Mouse (Mus musculus) thymus, postnatal 0 days (tissue): ENCODE data around the gene Tprgl. TPM values are rescaled to one million over a fixed set of nuclear protein-coding genes. Genes with fewer than 3 reads are reported as not detected.

ENCODE experiments used
- DNase-seq: peaks from one replicate; pipeline ENCODE4 v3.0.0-alpha.2; 2015; ENCODE audit warnings: low spot score
- polyA plus RNA-seq: library from polyadenylated mRNA; unstranded; fragments of >200 nt; fragmentation: Nextera tagmentation; extraction: Ambion mirVana; gene quantifications from 2 replicates; pipeline ENCODE4 v1.2.1, GENCODE M21; 2015

Tprgl gene
- polyA plus RNA-seq, 1 experiment from 2014 or later = 177 TPM

DNA sequence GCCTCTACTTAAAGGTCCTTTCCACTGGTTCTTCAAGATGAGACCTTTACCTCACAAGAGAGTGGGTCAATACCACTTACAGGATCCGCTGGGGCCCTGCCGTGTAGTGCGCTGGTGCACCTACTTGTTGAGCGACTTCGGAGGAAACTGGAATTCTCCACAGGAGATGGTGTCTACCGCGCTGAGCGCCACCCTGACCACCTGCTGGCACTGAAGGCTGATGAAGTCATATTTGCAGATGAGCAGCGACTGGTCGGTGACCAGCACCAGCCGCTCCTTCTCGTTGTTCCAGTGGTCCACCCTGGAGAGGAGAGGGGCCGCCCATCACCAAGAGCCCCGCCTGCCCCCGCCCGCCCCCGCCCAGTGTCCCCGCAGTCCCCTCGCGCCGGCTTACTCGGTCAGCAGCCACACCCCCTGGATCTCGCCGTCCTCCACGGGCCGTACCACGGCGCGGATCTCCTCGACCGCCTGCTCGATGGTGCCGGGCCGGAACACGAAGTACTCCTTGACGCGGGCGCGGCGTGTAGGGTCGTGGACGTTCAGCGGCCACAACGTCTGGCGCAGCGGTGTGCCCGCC lies 417 bp downstream of the Tprgl start:
- peak; percentile 38 for DNase-seq

DNA sequence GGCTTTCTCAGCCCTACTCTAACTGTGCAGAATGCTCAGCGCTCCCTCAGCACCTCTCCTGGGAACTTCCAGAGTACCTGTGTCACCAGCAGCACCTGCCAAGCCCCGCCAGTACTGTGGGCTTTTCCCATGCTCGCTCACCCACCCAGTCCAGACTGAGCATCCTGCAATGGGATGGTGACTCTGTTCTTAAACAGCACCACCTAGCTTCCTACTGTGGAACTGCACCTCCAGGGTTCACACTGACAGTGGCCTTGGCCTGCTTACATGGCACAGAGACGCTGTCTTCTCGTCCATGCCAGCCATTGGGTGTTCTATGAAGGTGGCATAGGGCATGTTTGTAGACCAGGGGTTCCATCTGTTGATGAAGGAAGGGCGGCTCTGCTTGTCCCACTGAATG lies 1.5 kb downstream of the Tprgl start:
- DNase-seq = peak; percentile 89

DNA sequence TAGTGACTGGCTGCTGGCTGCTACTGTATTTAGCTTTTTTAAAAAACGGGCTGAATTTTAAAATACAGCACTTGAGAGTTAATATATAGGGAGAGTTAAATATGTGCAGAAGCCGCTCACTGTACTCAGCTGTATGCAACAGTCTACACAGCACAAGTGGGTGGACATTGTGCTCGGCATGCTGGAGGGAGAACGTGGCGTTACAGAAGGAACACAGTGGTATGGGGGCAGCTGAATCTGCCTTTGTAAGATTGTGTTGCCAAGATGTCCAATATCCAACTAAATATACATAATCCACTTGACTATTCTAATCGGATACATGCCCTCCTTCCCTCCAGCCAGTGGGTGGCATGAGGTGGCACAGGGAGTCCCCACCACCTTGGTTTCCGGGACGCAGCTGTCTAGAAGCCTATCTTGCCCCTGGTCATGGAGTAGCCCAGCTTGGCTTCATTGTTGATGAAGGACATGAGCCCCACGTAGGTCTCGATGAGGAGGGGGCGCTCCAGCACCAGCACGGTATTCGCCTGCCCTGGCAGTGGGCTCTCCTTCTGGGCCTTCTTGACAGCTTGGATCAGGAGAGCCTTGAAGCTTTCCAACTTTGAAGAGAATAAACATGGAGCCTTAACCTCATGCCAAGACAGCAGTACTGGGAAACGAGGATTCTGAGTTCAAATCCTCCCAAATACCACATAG lies 2.4 kb downstream of the Tprgl start:
- DNase-seq = no peak

DNA sequence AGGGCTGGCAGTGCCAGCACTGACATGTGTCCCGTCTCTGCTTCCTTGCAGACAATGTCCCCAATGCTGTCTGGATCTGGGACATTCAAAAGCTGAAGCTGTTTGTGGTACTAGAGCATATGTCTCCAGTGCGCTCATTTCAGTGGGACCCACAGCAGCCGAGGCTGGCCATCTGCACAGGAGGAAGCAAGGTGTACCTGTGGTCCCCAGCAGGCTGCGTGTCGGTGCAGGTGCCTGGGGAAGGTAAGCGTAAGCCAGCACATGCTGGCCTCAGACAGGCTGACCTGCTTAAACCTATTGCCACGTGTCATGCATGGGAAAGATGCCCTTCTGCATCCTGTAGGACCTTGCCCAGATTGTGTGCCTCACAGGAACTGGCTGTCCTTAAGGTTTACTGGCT lies 4.4 kb downstream of the Tprgl start:
- no peak for DNase-seq

DNA sequence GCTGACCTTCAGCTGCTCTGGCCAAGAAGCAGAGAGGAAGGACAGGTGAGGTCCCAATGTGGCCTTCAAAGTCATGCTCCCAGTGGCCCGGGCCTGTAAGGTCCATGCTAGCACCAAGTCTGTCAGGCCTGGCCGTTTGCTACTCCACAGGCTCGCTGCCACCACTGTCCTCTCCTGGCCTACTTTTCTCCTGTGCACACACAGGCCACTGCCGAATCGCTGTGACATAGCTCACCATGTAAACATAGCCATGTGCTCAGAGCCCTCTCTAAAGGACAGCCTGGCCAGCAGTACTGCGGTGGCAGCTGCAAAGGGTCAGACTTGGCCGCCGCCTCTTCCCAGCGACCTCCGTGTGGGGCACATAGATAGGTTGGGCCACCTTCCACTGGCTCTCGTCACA lies 6.4 kb downstream of the Tprgl start:
- DNase-seq = no peak

DNA sequence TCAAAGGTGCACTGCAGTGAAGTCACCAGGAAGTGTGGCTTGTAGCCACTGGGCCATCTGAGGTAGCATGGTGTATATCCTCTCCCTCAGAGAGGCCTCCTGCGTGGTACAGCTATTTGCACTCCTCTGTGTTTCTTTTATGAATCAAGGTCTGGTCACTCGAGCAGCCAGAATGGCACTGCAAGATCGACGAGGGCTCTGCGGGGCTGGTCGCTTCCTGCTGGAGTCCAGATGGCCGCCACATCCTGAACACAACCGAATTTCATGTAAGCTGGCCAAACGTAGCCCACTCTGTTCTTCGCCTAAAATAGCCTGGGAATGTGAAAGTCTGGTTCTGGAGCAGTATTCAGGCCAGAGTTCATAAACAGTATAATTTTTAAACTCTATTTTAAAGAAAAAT lies 14.1 kb downstream of the Tprgl start:
- DNase-seq = no peak

DNA sequence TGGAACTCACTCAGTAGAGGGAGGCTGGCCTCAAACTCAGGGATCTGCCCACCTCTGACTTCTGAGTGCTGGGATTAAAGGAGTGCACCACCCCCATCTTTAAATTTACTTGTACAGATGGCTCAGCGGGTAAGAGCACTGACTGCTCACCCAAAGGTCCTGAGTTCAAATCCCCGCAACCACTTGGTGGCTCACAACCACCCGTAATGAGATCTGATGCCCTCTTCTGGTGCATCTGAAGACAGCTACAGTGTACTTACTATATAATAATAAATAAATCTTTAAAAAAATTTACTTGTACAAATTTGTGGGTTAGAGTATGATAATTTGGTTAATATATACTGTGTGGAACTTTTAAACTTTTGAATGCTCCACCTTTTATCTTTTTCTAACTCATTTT lies 15.8 kb downstream of the Tprgl start:
- no peak for DNase-seq

DNA sequence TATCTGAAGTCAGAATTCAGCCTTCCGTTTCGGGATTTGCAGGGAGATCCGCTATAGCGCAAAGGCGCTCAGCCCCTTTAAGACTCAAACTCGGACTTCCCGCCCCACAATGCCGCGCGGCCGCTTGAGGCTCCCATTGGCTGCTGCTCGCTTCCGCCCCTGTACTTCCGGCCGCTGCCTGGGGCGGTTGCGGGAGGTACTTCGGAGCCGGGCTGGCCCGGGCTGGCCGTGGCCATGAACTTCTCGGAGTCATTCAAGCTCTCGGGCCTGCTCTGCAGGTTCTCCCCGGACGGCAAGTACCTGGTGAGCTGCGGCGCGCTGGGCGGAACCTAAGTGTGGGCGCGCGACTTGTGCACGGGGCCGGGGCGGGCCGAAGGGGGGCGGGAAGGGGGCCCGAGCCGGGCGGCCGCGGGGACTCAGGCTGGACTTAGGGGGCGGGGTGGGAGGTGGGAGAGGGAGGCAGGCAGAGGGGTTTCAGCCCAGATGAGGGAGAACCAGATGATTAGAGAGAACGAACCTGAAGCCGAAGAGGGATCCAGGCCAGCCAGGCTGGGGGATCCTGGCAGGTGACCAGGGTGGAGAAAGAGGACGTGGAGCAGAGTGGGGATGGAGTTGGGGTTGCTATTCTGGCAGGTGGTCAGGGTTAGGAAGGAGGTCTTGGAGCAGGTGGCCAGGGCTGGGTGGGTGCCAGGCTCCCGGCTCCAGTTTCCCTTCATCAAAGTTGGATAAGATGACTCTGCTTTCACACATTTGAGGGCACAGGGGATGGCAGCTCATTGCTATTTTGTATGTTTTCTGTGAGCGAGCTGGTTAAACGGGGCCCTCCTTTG lies 18.0 kb downstream of the Tprgl start, which contains the start of gene Wrap73:
Wrap73 (plus strand) TSS at position 162 of the 830 bp plus-strand sequence.
- peak; percentile 89 for DNase-seq

DNA sequence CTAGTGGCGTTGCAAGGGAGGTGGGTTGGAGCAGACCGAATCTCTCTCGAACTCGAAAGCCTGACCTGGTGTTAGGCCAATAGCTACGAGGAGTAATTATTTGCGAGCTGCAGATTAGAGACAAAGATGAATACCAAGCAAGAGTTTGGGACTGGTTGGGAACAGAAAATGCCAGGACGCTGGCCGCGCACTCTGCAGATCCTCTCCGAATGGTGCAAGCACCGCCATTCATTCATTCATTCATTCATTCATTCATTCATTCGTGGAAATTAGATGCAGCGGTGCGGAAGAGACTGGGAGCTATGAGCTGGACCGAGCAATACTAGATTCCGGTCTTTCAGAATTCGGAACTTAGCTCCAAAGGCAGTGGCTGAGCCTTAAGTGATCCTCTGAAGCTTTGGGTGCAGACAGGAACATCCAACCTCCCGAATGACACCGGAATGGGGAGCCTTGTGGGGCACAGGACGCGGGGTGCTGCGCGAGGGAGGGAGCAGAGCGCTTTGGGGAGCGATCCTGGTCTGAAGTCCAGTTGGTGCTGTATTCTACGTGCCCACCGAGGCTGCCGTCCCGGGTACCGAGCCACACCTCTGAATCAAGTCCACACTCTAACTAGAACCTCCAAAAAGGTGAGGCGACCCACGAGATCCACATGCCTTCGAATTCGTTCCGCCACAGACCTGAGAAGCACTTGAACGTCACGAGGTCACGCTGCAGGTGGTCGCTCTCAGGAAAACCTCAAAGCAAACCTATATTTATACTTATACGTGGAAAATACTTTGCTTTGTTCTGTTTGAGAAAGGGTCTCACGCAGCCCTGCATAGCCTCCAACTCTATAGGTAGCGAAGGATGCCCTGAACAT lies 19.2 kb downstream of the Tprgl start:
- no peak for DNase-seq

DNA sequence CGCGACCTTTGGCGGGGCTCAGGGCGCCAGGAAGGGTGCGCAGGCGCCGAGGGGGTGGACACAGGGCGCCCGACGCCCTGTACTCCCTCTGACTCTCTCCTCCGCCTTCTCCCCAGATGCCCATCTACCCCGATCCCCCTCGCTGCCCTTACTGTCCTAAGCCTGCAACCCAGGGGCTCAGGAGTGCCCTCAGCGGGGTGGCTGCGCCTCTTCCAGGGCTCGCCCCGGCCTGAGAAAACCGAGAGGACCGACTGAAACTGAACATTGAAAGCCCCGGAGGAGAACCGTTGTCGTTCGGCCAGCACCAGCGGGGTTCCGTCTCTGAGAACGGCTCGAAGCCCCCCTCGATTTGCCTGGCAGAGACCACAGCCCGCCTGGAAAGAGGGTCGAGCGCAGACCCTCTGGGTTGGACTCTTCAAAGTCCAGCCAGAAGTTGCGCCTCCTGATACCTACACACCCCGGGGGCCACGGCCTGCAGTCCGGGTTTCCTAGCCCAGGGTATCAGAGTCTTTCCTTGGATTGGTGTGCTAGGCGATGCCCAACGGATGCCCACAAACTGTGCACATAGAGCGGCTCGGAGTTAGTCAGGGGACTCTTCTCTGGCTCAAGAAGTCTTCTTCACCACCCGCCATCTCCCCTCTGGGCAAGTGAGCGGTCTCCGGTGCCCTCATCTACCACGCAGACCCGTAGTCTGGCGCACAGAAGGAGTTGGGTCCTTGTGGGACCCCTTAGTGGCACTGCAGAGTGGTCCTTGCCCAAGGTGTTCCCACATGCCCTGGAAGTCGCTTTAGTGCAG lies 20.1 kb downstream of the Tprgl start:
- DNase-seq = no peak

DNA sequence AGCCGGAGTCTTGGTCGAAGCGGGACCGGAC lies 20.5 kb downstream of the Tprgl start, which contains the start of gene Trp73:
Trp73 (minus strand) TSS at position 27 of the 31 bp plus-strand sequence.
- DNase-seq = no peak

DNA sequence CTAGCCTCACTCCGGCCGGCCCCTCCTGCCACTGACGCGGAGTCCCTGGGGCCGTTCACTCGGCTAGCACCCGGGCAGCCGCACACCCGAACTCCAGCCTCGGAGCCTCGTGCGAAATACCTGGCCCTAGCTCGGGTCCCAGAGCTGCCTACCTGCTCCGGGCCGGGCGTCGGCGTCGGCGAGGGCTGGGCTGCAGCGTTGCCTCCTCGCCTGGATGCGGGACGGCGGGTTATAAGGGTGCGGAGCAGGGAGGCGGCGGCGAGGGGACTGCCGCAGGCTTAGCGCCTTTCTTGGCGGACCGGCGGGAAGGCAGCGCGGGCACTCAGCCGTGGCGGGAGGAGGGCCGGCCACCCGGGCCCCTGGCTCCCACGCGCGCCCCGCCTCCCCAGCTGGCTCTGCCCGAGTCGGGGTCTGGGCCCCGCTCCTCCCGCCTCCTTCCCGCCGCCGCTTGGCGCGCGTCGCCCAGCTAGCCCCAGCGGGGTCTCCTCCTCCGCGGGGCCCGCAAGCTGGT lies 20.7 kb downstream of the Tprgl start:
- no peak for DNase-seq

DNA sequence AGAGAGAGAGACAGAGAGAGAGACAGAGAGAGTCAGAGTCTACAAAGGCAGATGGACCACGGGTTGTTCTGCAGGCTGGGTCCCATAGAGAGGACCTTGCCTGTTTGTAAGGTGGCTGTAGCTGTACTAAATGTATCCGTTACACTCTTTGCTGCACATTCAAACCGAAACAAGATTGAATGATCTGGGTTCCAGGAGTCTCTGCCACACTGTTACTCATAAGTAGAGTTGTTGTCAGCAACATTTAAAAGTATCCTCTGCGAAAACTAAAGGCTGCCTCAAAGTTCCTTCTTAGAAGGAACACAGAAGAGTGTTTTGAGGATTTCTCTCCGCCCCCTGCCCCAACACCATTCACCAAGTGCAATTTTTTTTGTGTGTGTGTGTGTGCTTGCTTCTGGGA lies 23.3 kb downstream of the Tprgl start:
- DNase-seq = no peak

DNA sequence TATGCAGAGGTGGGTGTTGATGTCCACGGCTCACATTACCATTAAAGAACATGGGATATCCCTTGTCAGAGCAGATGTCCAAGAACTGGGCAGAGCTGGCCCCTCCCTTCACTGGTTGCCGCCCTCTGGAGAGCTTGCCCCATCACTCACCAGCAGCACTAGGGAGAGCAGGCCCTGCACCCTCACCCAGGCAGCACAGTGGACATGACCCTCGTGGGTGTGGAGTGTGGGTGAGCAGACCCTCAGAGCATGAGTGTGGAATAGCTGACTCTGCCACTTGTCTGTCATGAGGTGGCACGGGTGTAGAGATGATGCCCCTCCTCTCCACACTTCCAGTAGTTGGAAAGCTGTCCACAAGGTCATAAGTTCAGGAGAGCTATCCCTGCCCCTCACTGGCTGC lies 25.7 kb downstream of the Tprgl start:
- no peak for DNase-seq

DNA sequence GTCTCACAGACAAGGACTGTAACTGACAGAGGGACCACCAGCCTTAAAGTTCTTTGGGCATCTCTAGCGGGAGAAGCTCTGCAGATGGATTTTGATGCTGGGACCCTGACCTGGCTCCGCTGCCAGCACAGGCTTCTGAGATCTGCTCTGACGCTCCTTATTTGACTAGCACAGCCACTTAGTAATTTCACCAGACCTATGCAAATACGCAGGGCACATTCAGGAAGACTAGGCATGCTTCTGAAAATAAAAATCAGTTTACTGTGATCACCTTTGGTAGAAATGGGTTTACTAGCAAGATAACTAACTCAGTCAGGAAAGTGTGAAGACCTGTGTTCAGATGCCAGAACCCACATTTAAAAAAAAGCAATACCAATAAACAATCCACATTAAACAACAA lies 28.6 kb downstream of the Tprgl start:
- DNase-seq = no peak

DNA sequence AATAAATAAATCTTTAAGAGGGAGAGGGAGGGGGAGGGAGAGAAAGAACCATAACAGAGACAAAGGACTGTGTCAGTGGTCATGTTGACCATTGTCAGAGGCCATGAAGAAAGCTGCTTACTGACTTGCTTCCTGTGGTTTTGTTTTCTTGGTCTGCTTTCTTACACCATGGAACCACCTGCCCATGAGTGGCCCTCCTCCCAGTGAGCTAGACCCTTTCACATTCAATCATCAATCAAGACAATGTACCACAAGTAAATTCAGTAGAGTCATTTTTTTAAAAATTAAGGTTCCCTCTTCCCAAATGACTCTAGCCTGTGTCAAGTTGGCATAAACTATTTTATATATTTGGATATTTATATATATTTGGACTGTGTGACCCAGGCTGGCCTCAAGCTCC lies 30.5 kb downstream of the Tprgl start:
- no peak for DNase-seq

DNA sequence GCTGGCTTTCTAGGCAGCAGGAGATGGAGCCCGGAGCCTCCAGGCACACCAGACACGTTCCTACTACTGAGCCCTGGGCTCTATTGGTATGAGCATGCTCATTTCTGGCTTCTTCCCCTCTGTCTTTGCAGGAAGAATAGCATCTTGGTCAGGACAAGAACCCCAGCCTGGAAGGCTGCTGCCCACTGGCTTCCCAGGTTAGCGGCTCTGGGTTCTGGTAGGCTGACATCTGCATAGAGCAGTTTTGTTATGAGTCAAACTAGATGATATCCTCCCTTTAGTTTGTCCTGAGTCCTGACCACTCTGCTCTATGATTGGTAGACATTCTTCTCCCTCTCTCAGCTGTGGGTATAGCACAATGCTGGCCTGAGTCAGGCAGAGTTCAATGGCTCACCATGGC lies 33.2 kb downstream of the Tprgl start:
- DNase-seq = no peak

DNA sequence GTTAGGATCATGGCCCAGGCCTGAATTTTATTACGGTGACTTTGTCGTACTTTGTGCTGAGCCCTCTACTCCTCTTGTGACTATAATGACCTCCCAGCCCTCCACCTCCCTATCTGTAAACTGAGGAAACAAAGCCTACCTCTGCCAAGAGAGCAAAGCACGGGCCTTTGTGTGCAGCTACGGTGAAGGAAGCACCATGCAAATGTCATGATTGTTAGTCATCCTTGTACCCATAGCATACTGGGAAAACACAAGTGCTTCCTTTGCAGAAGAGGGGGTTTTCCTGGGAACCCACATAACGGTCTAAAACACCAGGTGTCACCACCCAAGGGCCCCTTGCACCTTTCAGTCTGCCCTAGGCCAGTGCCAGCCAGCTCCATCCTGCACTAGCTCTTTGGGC lies 35.3 kb downstream of the Tprgl start:
- DNase-seq = no peak

DNA sequence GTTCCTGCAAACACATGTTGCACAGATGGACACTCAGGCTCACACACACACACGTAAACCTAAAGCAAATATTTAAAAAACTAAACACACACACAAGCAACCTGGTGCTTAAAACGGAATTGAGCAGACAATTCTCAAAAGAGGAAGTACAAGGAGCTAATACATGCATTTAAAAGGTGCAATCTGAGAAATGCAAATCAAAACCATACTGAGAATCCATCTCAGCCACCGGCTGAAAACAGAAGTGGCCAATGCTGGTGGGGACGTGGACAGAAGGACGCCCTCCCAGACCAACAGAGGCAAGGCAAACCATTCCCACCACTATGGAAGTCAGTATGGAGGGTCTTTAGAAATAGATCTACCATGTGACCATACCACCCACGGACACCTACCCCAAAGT lies 36.9 kb downstream of the Tprgl start:
- no peak for DNase-seq

DNA sequence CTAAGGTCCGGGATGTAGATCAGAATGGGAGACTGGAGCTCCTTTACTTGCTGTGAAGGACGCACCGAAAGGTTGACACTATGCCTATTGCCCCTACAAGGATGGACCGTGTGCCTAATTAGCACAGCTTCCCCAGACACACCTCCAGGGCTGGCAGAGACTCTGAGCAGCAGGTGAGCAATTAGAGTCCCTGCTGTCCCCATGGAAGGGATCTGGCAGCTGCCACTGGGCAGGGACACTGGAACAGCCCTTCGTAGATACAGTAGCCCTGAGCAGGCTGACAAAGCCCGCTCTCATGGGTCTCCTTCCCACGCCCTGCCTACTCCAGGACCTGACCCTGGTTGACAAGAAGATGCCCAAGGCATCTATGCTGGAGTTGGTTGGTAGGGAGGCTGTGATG lies 38.1 kb downstream of the Tprgl start:
- no peak for DNase-seq

DNA sequence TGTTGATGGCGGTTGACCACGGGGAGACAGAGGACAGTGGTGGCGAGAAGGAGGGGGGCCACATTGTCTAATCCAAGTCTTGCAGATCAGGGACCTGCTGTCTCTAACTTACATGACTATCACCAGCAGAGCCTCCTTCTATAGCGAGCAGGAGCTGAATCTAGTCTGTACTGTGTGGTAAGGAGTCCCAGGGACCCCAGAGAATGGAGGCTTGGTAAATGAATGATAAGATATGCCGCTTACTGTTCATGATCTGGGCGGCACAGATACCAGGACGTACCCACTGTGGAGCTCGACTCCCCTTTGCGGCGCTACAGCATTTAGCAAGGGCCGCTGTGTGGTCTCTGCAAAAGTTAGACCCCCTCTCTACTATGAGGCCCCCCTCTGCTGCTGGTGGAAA lies 38.7 kb downstream of the Tprgl start:
- DNase-seq = no peak
